7 mouse cellular contexts compared by ENCODE assay signal in the genomic region with DNA sequence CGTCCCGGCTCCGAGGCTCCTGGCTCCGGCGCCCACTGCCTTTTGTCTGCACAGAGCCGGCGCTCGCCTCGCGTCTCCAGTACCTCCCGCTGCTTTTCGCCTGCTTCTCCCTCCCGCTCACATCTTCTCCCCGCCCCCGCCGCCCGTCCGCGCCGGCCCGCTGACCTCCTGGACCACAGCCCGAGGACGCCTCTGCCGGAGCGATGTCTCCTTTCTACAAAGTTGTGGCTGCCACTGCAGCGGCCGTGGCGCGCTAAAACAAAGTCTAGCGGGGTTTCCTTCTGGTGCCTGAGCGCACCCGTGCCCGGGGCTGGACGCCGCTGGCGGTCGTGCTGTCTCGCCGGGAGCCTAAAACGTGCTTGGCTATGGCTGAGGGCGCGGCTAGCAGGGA. TPM values are rescaled to one million over a fixed set of nuclear protein-coding genes. Genes with fewer than 3 reads are reported as not detected.
DNase-seq lines count a peak whose midpoint lies in the region; ATAC-seq and TF ChIP-seq lines count a peak whose summit lies in the region.

No protein-coding gene starts in this region.

- no peaks in the 10 kb centered on the region for H3K4me1 ChIP-seq in ES-E14 (ENCODE audit: control insufficient read depth in 2 of 2, insufficient read depth in 2 of 2, low read length in 2 of 2, poor library complexity in 1 of 2)
- H3K4me1 ChIP-seq in forebrain, embryonic 10.5 days: peaks cover 31% of the 10 kb centered on the region

- peak overlapping the region; percentile 55 to 65 for H3K4me3 ChIP-seq in ES-E14 (ENCODE audit: insufficient read depth in 1 of 2, low read depth in 1 of 2, low read length in 2 of 2, poor library complexity in 1 of 2, severe bottlenecking in 1 of 2)
- peak overlapping the region; percentile 77 for H3K4me3 ChIP-seq in forebrain, embryonic 10.5 days

- H3K36me3 ChIP-seq in ES-E14 (ENCODE audit: control insufficient read depth, insufficient read depth, low read length, poor library complexity, severe bottlenecking): no peaks in the 10 kb centered on the region
- no peaks in the 10 kb centered on the region for H3K36me3 ChIP-seq in forebrain, embryonic 10.5 days (replicated peaks)
- H3K36me3 ChIP-seq in splenic B cell, adult 2 months (ENCODE audit: control insufficient read depth, insufficient read depth, low read length, poor library complexity, severe bottlenecking): no peaks in the 10 kb centered on the region

- in situ Hi-C loops in ES-E14 (cut with MboI; ENCODE audit: low sequenced_read_pairs in 2 of 2, unreplicated experiment in 2 of 2): loop anchor here (10.0 to 25.0 kb wide), 3 partner anchors 329 to 456 kb away; no protein-coding TSS in a partner anchor

- DNase-seq in ES-E14 (ENCODE audit: low read depth, low spot score): no peak
- DNase-seq in forebrain, embryonic 10.5 days (ENCODE audit: extremely low spot score, low spot score): no peak
- DNase-seq in heart, postnatal 10 days: peak; percentile 81 to 84
- peak; percentile 83 to 90 for DNase-seq in kidney, postnatal 25 days
- DNase-seq in lung, postnatal 10 days: peak; percentile 82
- peak; percentile 41 for DNase-seq in splenic B cell, adult 2 months (ENCODE audit: low read depth, low spot score)

- H3K27me3 ChIP-seq in forebrain, embryonic 10.5 days (ENCODE audit: poor library complexity, severe bottlenecking): peaks cover 47% of the 10 kb centered on the region
- no peaks in the 10 kb centered on the region for H3K27me3 ChIP-seq in splenic B cell, adult 2 months (ENCODE audit: control insufficient read depth, insufficient read depth, low read length, poor library complexity, severe bottlenecking)

- 0% methylated on average over 42 of the region's 42 CpGs for WGBS in forebrain, embryonic 10.5 days

- H3K9me3 ChIP-seq in ES-E14 (ENCODE audit: control insufficient read depth, insufficient read depth, low read depth, low read length): no peaks in the 10 kb centered on the region
- no peaks in the 10 kb centered on the region for H3K9me3 ChIP-seq in forebrain, embryonic 10.5 days

- peak; percentile 8 for ATAC-seq in CD4-positive, CD25-positive, alpha-beta regulatory T cell, adult 4 months

- H3K27ac ChIP-seq in ES-E14 (ENCODE audit: insufficient read depth, low read depth, low read length, poor library complexity, severe bottlenecking): no peak overlapping the region
- peak overlapping the region; percentile 82 for H3K27ac ChIP-seq in forebrain, embryonic 10.5 days

- intact Hi-C loops in heart, postnatal 10 days (cut with DNase I): loop anchor here (5.0 kb wide), 2 partner anchors 106 to 181 kb away; no protein-coding TSS in a partner anchor

- no peak overlapping the region for H3K9ac ChIP-seq in ES-E14 (ENCODE audit: insufficient read depth, low read depth, low read length, poor library complexity, severe bottlenecking)

TF ChIP-seq in ES-E14, 5 proteins besides CTCF, POLR2A, EP300 and RAD21:
- TF ChIP-seq ZC3H11A (IDR thresholded peaks at IDR 0.05; ENCODE audit: borderline replicate concordance, low read depth, low read length) (no peak), MAFK (IDR thresholded peaks at IDR 0.05; ENCODE audit: insufficient read depth, low read depth, low read length) (no peak), ZNF384 (IDR thresholded peaks at IDR 0.05; ENCODE audit: low read depth, low read length) (no peak), CHD2 (IDR thresholded peaks at IDR 0.05; ENCODE audit: low read depth, low read length) (no peak), HCFC1 (IDR thresholded peaks at IDR 0.05; ENCODE audit: borderline replicate concordance, insufficient read depth, low read length) (no peak)
TF ChIP-seq in ES-E14: peak in this region for 0.

RNA-seq across cellular contexts. Expression of a gene that starts 0.3 kb away (rescaled TPM):
- polyA plus RNA-seq in CD4-positive, CD25-positive, alpha-beta regulatory T cell, adult 4 months (2017; shearing (Covaris generic)): 1 to 10 TPM; 2.3 to 6.2 TPM
- total RNA-seq in ES-E14 (2012; rRNA removed): 0.05 and 0.49 TPM in 2 replicates
- 0.68 and 0.87 TPM in 2 replicates for polyA plus RNA-seq in forebrain, embryonic 10.5 days (2016; fragmentation: Nextera tagmentation; extraction: Ambion mirVana)
- 1 to 10 TPM; 5.0 to 6.2 TPM for total RNA-seq in heart, postnatal 10 days (2021)

RNA-seq across cellular contexts. Expression of a gene that starts 42.7 kb away (rescaled TPM):
- 1 to 10 TPM in 1 of 2 experiments, under 1 TPM in 1; 0.93 to 1.3 TPM for polyA plus RNA-seq in CD4-positive, CD25-positive, alpha-beta regulatory T cell, adult 4 months (2017; shearing (Covaris generic))
- 2.9 and 3.5 TPM in 2 replicates for total RNA-seq in ES-E14 (2012; rRNA removed)
- polyA plus RNA-seq in forebrain, embryonic 10.5 days (2016; fragmentation: Nextera tagmentation; extraction: Ambion mirVana): 0.20 and 0.30 TPM in 2 replicates
- total RNA-seq in heart, postnatal 10 days (2021): not detected

Comparison
In these comparisons a context has a peak if more than half of its experiments do, and no peak if none do; other contexts are left out.
1. DNase-seq: peak in heart, postnatal 10 days (2 of 2), kidney, postnatal 25 days (2 of 2), lung, postnatal 10 days (single experiment) and splenic B cell, adult 2 months (single experiment); none in ES-E14 (single experiment) and forebrain, embryonic 10.5 days (single experiment).